Mouse (Mus musculus) urinary bladder, postnatal 0 days (tissue): ENCODE results near the gene Anapc11. TPM values are rescaled to one million over a fixed set of nuclear protein-coding genes. Genes with fewer than 3 reads are reported as not detected.

Source experiments
- microRNA-seq: library from miRNA; unstranded; fragments of <30 nt; microRNA quantifications from one replicate; pipeline ENCODE4, GENCODE M21; 2016
- polyA plus RNA-seq: library from polyadenylated mRNA; unstranded; fragments of >200 nt; fragmentation: Nextera tagmentation; extraction: Ambion mirVana; gene quantifications from 2 replicates; pipeline ENCODE4 v1.2.1, GENCODE M21; 2015

Anapc11 gene
- polyA plus RNA-seq = 165 and 166 TPM in 2 replicates

GRCm38 (mm10) chr11:120598283-120598989 is at the start of gene Anapc11, which contains the start of gene Alyref:
Gene Anapc11, plus strand, starts transcription at chr11:120598421.
Gene Alyref, minus strand, starts transcription at chr11:120598365.

GRCm38 (mm10) chr11:120549168-120549945 is 48.9 kb upstream of the Anapc11 start, which contains the start of gene Mcrip1:
Gene Mcrip1, minus strand, starts transcription at chr11:120549727.

GRCm38 (mm10) chr11:120550810-120551440 is 47.3 kb upstream of the Anapc11 start, which contains the start of gene Ppp1r27:
Gene Ppp1r27, minus strand, starts transcription at chr11:120551132.

GRCm38 (mm10) chr11:120572752-120573584 is 25.3 kb upstream of the Anapc11 start, which contains the start of gene P4hb:
Gene P4hb, minus strand, starts transcription at chr11:120573253.

GRCm38 (mm10) chr11:120581490-120582267 is 16.5 kb upstream of the Anapc11 start, which contains the start of gene Arhgdia:
Gene Arhgdia, minus strand, starts transcription at chr11:120581624.

GRCm38 (mm10) chr11:120608241-120609034 is 10.2 kb downstream of the Anapc11 start, which contains the start of gene Npb:
Gene Npb, plus strand, starts transcription at chr11:120608477.

GRCm38 (mm10) chr11:120617519-120618112 is 19.4 kb downstream of the Anapc11 start, which contains the start of gene Pcyt2:
Gene Pcyt2, minus strand, starts transcription at chr11:120617936.

GRCm38 (mm10) chr11:120625152-120625775 is 27.0 kb downstream of the Anapc11 start, which contains the start of gene Sirt7:
Gene Sirt7, minus strand, starts transcription at chr11:120625240.

GRCm38 (mm10) chr11:120633520-120634343 is 35.5 kb downstream of the Anapc11 start, which contains the start of gene Mafg:
Gene Mafg, minus strand, starts transcription at chr11:120633600.

GRCm38 (mm10) chr11:120643601-120643987 is 45.4 kb downstream of the Anapc11 start, which contains the start of gene Pycr1:
Gene Pycr1, minus strand, starts transcription at chr11:120643769.

GRCm38 (mm10) chr11:120648001-120648476 is 49.8 kb downstream of the Anapc11 start, which contains the start of gene Myadml2:
Gene Myadml2, minus strand, starts transcription at chr11:120648158.

Small RNA genes lying within 50 kb of the gene (microRNA-seq; reads per million reads assigned to microRNA genes)
- gene Mir6936 = not detected

Other genes starting within 250 kb of the Anapc11 start
- 2,099 and 2,365 TPM in 2 replicates for gene Actg1, start 249.9 kb upstream of the Anapc11 start, polyA plus RNA-seq
- gene Fscn2, start 236.9 kb upstream of the Anapc11 start, polyA plus RNA-seq = 0.40 and 0.50 TPM in 2 replicates
- 14.0 and 14.3 TPM in 2 replicates for gene Faap100, start 219.7 kb upstream of the Anapc11 start, polyA plus RNA-seq
- gene Nploc4, start 160.7 kb upstream of the Anapc11 start, polyA plus RNA-seq = 16.9 and 18.8 TPM in 2 replicates
- gene Tspan10, start 155.8 kb upstream of the Anapc11 start, polyA plus RNA-seq = not detected in 2 replicates
- gene Pde6g, start 144.9 kb upstream of the Anapc11 start, polyA plus RNA-seq = not detected in 2 replicates
- gene Oxld1, start 140.4 kb upstream of the Anapc11 start, polyA plus RNA-seq = 17.1 and 17.8 TPM in 2 replicates
- gene Ccdc137, start 140.3 kb upstream of the Anapc11 start, polyA plus RNA-seq = 13.1 and 15.9 TPM in 2 replicates
- 29.6 and 31.2 TPM in 2 replicates for gene Arl16, start 130.8 kb upstream of the Anapc11 start, polyA plus RNA-seq
- gene Mrpl12, start 113.8 kb upstream of the Anapc11 start, polyA plus RNA-seq = 91.2 and 100 TPM in 2 replicates
- gene Slc25a10, start 106.6 kb upstream of the Anapc11 start, polyA plus RNA-seq = 34.6 and 38.5 TPM in 2 replicates
- 0.93 and 0.97 TPM in 2 replicates for gene Gcgr, start 67.7 kb upstream of the Anapc11 start, polyA plus RNA-seq
- gene Mcrip1, start 48.7 kb upstream of the Anapc11 start, polyA plus RNA-seq = 157 and 172 TPM in 2 replicates
- gene Ppp1r27, start 47.3 kb upstream of the Anapc11 start, polyA plus RNA-seq = not detected in 2 replicates
- gene P4hb, start 25.2 kb upstream of the Anapc11 start, polyA plus RNA-seq = 515 and 546 TPM in 2 replicates
- gene Arhgdia, start 16.8 kb upstream of the Anapc11 start, polyA plus RNA-seq = 458 and 475 TPM in 2 replicates
- 162 and 194 TPM in 2 replicates for gene Alyref, start 56 bp upstream of the Anapc11 start, polyA plus RNA-seq
- 0.43 and 1.1 TPM in 2 replicates for gene Npb, start 10.1 kb downstream of the Anapc11 start, polyA plus RNA-seq
- 72.3 and 111 TPM in 2 replicates for gene Pcyt2, start 19.5 kb downstream of the Anapc11 start, polyA plus RNA-seq
- gene Sirt7, start 26.8 kb downstream of the Anapc11 start, polyA plus RNA-seq = 24.9 and 25.5 TPM in 2 replicates
- gene Mafg, start 35.2 kb downstream of the Anapc11 start, polyA plus RNA-seq = 19.3 and 22.6 TPM in 2 replicates
- gene Pycr1, start 45.3 kb downstream of the Anapc11 start, polyA plus RNA-seq = 22.5 and 33.3 TPM in 2 replicates
- gene Myadml2, start 49.7 kb downstream of the Anapc11 start, polyA plus RNA-seq = 0.28 TPM in 1 of 2 replicates, not detected in the other
- 2.6 and 4.4 TPM in 2 replicates for gene Notum, start 62.8 kb downstream of the Anapc11 start, polyA plus RNA-seq
- gene Aspscr1, start 74.6 kb downstream of the Anapc11 start, polyA plus RNA-seq = 72.0 and 79.9 TPM in 2 replicates
- 94.9 and 105 TPM in 2 replicates for gene Cenpx, start 115.3 kb downstream of the Anapc11 start, polyA plus RNA-seq
- gene Lrrc45, start 115.5 kb downstream of the Anapc11 start, polyA plus RNA-seq = 21.2 and 22.0 TPM in 2 replicates
- 10.7 and 14.6 TPM in 2 replicates for gene Rac3, start 123.0 kb downstream of the Anapc11 start, polyA plus RNA-seq
- 31.5 and 35.7 TPM in 2 replicates for gene Dcxr, start 128.9 kb downstream of the Anapc11 start, polyA plus RNA-seq
- 81.7 and 93.4 TPM in 2 replicates for gene Cbr2, start 133.7 kb downstream of the Anapc11 start, polyA plus RNA-seq
- gene Hmga1b, start 164.4 kb downstream of the Anapc11 start, polyA plus RNA-seq = 1.5 and 2.2 TPM in 2 replicates
- 19.7 and 20.3 TPM in 2 replicates for gene Rfng, start 185.8 kb downstream of the Anapc11 start, polyA plus RNA-seq
- 118 and 123 TPM in 2 replicates for gene Gps1, start 185.9 kb downstream of the Anapc11 start, polyA plus RNA-seq
- gene Dus1l, start 198.0 kb downstream of the Anapc11 start, polyA plus RNA-seq = 38.1 and 41.2 TPM in 2 replicates
- gene Fasn, start 226.1 kb downstream of the Anapc11 start, polyA plus RNA-seq = 17.8 and 30.1 TPM in 2 replicates